Mouse (Mus musculus) adrenal gland, adult 8-10 months (tissue): ENCODE results near the gene Scamp3. TPM values are rescaled to one million over a fixed set of nuclear protein-coding genes. Genes with fewer than 3 reads are reported as not detected.

Experiments used
- DNase-seq: peaks from one replicate; pipeline ENCODE4 v3.0.0; 2022
- total RNA-seq, 4 experiments: library from RNA; stranded (reverse); gene quantifications; 2 replicates each; pipeline ENCODE4 v1.2.4; 2022

Gene Scamp3
- total RNA-seq, 4 experiments from 2014 or later = 90.1 to 110 (median 94.1) TPM

- DNase-seq = no peak
These were observed 13.5 kb upstream of the Scamp3 start for GRCm38 (mm10) chr3:89163643-89164245.

DNA sequence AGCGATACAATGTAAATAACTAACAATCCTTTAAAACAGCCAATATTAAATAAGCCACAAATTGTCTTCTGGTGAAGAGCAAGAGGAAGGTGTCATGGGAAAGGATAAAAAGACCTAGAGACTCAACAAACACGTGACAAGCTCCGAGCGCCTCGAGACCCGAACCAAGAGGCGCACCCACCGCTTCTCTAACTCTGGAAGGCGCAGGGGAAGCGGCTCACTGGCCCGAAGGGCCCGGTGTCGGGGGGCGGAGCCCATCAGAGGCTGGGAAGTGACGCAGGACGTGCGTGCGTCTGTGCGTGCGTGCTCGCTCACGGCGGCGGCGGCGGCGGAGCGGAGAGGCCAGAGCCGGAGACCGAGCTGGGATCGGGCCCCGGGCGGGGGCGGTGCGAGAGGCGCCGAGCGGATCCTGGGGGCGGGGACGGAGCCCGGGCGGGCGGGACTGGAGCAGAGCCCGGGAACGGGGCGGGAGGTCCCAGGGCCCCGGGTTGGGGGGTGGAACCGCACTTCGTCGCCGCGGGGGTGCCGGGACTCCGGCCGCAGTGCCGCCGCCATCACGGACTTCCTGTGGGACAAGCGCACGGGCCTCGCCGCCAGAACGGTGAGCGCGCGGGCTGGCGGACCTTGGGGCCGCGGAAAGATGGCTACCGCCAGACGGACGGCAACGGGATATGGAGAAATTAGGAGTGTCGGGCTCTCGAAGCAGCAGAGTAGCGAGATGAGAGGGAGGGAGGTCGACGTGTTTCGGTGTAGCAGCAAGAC, 12.6 kb upstream of the Scamp3 start, which contains the start of gene Clk2:
TSS of gene Clk2 (plus strand) at position 290 of the 762 bp plus-strand sequence.
- DNase-seq = peak; percentile 93

DNA sequence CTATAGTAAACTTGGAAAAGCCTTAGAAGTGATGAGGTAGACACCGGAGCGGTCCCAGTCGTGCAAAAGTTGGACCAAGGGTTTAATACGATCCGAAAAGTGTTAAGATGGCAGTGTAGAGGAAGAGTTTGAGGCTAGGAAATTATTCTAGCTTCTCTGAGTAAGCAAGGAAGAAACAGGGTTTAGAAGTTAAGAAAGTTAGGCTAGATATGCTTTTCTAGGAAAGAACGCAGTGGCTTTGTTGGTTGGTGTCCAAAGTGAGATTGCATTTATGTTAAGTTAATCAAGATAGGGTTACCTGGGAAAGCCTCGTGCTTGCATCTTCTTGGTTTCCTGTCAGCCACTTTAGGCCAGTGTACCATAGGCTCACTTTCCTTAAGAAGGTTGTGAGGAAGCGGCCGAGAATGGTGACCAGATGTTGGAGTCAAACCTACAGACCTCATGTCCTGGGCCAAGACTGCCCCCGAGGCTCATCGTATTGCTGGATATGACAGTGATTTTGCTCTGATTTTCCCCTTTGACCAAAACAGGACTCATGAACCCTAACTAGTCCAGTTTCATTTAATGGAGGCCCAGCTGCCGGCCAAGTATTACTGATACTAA, 11.9 kb upstream of the Scamp3 start:
- no peak for DNase-seq

DNA sequence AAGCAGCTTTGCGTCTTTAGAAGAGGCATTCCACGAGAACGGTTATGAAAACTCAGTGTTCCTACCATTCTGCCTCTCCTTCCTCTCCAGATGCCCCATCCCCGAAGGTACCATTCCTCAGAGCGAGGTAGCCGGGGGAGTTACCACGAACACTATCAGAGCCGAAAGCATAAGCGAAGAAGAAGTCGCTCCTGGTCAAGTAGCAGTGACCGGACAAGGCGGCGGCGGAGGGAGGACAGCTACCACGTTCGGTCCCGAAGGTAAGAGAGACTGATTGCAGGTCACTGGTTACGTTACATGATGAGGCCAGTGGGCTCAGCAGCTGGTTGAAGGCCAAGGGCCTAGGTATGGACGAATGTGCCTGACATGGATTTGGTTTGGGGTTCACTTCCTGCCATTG, 10.3 kb upstream of the Scamp3 start:
- no peak for DNase-seq

DNA sequence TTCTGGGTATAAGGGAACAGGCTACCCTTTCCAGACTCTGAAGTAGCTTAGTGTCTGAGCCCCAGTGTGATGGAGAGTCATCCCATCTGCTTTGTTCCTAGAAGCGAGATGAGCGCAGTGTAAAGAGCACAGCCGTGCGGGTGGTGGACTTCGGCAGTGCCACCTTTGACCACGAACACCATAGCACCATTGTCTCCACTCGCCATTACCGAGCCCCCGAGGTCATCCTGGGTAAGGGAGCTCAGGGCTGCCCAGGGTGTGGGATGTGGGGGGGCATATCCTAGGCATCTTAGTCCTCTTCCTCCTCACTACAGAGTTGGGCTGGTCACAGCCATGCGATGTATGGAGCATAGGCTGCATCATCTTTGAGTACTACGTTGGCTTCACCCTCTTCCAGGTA, 2.4 kb upstream of the Scamp3 start:
- no peak for DNase-seq

DNA sequence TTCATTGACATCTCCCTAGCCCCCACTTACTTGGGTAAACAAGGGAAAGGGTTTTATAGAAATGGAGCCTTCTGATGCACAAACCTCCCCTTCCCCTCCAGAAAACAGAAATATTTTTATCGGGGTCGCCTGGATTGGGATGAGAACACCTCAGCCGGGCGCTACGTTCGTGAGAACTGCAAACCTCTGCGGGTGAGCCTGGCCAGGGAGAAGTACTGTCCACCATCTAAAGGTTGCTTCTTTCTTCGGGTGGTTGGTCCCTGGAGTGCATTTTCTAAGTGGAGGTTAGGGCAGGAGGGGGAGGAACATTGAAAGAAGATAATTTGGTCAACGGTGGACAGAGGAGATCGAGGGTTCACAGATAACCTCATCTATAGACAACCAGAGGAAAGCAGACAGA, 1.7 kb upstream of the Scamp3 start:
- DNase-seq = no peak

DNA sequence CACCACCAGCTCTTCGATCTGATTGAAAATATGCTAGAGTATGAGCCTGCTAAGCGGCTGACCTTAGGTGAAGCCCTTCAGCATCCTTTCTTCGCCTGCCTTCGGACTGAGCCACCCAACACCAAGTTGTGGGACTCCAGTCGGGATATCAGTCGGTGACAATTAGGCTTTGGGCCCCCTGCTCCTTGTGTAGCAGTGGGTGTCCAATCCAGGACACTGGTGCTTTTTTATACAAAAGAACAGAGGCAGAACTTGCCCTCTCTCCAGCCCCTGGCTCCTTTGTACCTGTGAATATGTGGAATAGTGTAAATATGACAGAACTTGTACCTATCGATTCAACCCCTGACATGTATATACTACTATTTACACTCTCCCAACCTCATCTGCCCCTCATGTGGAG, 852 bp upstream of the Scamp3 start:
- no peak for DNase-seq

DNA sequence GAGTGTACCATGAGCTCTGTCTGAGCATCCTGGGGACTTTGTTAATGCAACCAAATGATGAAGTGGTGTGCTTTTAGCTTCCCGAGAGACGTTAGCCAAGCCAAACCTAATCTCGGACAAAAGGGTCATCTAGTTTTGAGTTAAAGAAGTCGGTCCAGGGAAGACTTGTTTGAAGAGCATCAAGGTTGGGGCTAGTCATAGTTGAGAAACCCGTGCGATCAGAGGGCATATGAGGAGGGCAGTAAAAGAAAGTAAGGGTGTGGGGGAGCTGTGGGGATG, 773 bp downstream of the Scamp3 start:
- no peak for DNase-seq

DNA sequence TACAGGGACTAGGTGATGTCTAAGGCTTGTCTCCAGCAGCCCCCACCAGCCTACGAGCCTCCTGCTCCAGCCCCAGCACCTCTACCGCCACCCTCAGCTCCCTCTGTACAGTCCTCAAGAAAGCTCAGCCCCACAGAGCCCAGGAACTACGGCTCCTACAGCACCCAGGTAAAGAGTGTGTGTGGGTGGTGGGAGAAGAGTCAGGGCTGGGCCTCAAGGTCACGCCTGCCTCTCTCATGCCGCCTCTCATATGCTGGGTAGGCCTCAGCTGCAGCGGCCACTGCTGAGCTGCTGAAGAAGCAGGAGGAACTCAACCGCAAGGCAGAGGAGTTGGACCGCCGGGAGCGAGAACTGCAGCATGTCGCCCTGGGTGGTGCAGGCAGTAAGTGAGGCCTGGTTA, 1.8 kb downstream of the Scamp3 start:
- no peak for DNase-seq

GRCm38 (mm10) chr3:89181749-89182500, 4.7 kb downstream of the Scamp3 start:
- no peak for DNase-seq

GRCm38 (mm10) chr3:89182531-89183057, 5.3 kb downstream of the Scamp3 start:
- DNase-seq = no peak

- peak; percentile 86 for DNase-seq
These were observed 6.0 kb downstream of the Scamp3 start, which contains the start of gene Fam189b for GRCm38 (mm10) chr3:89183058-89183958. Fam189b (plus strand) TSS chr3:89183143.

GRCm38 (mm10) chr3:89183959-89184315, 6.7 kb downstream of the Scamp3 start:
- no peak for DNase-seq

GRCm38 (mm10) chr3:89187197-89187596, 9.9 kb downstream of the Scamp3 start:
- DNase-seq = no peak

DNA sequence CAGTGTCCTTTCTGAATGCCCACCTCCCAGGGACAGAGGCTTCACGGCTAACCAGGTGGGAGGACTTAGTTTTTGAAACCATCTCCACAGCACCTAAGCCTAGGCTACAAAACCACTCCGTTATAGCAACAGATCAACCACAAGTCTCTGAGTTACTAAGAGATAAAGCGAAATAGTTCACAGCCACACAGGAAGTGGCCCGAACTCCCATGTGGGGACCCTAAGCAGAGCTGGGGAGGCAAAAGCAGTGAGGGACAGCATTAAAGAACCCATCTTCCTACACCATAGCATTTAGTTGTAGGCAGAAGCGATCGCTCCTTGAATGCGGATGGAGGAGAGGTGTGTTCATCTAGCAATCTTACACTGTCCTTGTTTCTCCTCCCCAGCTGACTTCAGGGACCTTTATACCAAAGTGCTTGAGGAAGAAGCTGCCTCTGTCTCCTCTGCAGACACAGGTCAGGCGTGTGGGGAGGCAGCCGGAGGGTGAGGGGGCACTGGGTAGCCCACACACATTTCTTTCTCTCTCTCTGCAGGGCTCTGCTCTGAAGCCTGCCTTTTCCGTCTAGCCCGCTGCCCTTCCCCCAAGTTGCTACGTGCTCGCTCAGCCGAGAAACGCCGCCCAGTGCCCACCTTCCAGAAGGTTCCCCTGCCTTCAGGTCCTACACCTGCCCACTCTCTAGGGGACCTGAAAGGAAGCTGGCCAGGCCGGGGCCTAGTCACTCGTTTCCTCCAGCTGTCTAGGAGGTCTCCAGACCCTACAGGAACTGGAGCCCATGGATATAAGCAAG, 10.6 kb downstream of the Scamp3 start:
- no peak for DNase-seq

DNA sequence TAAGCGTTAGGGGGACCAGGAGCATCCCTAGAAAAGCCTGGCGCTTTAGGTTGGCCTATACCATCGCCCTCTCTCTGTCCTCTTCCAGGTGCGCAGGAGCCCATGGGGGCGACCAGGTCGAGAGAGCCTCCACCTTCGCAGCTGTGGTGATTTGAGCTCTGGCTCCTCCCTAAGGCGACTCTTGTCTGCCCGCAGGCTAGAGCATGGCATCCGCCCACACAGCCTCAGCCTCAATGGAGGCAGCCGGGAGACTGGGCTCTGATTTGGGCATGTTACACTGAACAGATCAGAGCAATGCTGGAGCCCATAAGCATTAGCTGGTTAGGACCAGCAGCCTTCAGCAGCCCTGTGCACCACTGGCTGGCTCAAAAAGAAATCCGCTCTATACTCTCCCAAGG, 11.2 kb downstream of the Scamp3 start:
- no peak for DNase-seq

DNA sequence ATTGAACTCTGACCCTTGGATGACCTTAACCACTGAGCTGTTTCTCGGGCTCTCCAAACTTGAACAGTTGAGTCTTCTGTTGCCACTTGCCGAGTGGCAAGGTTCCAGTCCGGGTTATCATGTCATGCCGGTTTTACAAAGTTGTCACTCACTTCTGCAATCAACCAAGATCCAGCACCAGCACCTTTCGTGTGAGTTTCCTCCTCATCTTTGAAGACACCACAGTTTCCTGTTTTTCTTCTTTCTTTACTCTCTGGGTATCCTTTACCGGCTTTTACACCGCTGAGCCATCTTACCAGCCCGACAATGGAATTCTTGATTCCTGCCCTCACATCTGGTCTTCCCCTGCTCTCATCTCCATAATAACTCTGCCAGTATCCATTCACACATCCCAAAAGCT, 13.2 kb downstream of the Scamp3 start:
- DNase-seq = no peak

DNA sequence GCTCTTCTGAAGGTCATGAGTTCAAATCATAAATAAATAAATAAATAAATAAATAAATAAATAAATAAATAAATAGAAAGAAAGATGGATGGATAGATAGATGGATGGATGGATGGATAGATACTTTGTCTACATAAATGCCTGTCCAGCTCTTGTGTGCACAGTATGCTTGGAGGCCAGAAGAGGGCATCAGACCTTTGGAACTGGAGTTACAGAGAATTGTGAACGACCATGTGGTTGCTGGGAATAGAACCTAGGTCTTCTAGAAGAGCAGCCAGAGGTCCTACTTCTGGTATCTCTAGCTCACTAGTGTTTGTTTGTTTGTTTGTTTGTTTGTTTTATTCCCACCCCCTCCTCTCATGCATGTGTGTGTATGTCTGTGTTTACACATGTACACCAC, 16.1 kb downstream of the Scamp3 start:
- no peak for DNase-seq

DNA sequence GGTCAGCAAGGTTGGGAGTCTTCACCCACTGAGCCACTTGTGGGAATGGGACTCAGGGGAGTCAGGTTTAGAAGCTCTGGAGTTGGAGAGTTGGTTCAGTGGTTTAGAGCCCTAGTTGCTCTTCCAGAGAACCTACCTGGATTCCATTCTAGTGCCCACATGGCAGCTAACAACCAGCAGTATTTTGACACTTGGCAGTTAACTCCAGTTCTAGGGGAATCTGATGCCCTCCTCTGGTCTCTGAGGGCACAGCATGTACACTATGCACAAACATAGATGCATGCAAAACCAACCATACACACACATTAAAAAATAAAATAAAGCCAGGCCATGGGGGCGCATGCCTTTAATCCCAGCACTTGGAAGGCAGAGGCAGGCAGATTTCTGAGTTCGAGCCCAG, 16.6 kb downstream of the Scamp3 start:
- DNase-seq = no peak

DNA sequence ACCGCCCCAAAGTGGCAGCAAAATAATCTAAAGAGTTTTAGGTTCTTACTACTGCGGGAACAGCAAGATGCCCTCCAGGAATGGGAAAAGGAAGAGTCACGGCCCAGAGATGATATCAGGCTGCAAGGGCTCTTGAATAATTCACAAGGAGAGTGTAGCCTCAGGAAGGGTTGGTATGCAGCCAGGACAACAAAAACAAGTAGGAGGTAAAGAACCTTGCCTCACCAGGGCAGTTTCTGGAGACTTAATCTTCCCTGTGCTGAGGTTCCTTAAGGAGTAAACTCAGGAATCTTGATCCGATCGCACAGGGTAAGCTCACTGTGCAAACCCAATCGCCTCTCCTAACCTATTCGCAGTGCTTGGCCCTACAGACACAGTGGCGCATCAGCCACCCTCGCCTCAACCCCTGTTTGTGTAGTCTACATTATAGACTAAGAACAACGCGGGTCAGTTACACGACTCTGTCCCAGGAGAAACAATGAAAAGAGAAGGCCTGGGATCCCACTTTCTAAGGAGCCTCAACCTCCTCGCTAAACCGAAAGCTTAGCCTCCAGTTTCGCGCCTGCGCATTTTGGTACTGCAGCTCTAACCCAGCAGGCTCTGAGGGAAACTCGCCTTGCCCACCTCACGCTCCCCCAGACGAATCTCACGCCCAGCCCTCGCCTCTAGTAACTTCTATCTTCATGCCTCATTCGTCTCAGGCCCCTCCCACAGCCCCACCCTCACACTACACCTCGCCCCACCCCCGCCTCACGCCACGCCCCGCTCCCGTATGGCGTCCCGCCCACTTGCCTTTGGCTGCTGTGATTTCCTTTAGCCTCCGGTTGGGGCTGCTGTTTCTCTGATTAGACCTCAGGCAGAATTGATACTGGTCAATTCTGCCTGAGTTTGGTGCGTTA, 19.0 kb downstream of the Scamp3 start:
- peak; percentile 86 for DNase-seq
